Mouse (Mus musculus) layer of hippocampus, adult 2 months (tissue): ENCODE results near the gene Rrp9. TPM values are rescaled to one million over a fixed set of nuclear protein-coding genes. Genes with fewer than 3 reads are reported as not detected.

Experiments used
- DNase-seq, 2 experiments: peaks; one replicate each; pipeline ENCODE4 v3.0.0; 2022; ENCODE audit warnings: low spot score in 2 of 2
- H3K27ac ChIP-seq: fragments of 200-600 bp; 2 replicates; pipeline ENCODE4 v1.8.1; 2022
- H3K4me3 ChIP-seq: fragments of 200-600 bp; 2 replicates; pipeline ENCODE4 v1.8.1; 2022; ENCODE audit warnings: mild to moderate bottlenecking
- CTCF ChIP-seq: fragments of 200-600 bp; conservative IDR thresholded peaks from 2 replicates; pipeline ENCODE4 v1.8.1; 2022; ENCODE audit warnings: antibody characterized with exemption, mild to moderate bottlenecking, moderate library complexity
- total RNA-seq, 2 experiments: library from RNA; stranded (reverse); gene quantifications; 2 replicates each; pipeline ENCODE4 v1.2.3; 2021

Rrp9 gene
- total RNA-seq, 2 experiments from 2014 or later, result 35.4 to 36.6 TPM

- H3K4me3 ChIP-seq, result no peak overlapping the region
- no peak for TF ChIP-seq CTCF
- peak overlapping the region; percentile 77 for H3K27ac ChIP-seq
- DNase-seq, result no peak
These were observed 4.6 kb upstream of the Rrp9 start for GRCm38 (mm10) chr9:106470991-106471750.

- Histone ChIP-seq H3K4me3 (no peak overlapping the region), H3K27ac (peak overlapping the region; percentile 77)
- peak in 1 of 2 experiments; percentile 15 for DNase-seq
- no peak for TF ChIP-seq CTCF
These were observed 3.9 kb upstream of the Rrp9 start for GRCm38 (mm10) chr9:106471892-106472291.

GRCm38 (mm10) chr9:106472321-106472720 lies 3.4 kb upstream of the Rrp9 start:
- peak in 1 of 2 experiments; percentile 9 for DNase-seq
- Histone ChIP-seq H3K4me3 (no peak overlapping the region), H3K27ac (peak overlapping the region; percentile 77)
- TF ChIP-seq CTCF, result no peak

GRCm38 (mm10) chr9:106473081-106473752 lies 2.5 kb upstream of the Rrp9 start:
- peak; percentile 0 to 7 for DNase-seq
- peak overlapping the region; percentile 77; the same call in 1 of the 2 replicates for H3K27ac ChIP-seq
- TF ChIP-seq CTCF, result no peak
- no peak overlapping the region for H3K4me3 ChIP-seq

GRCm38 (mm10) chr9:106473753-106474105 lies 2.0 kb upstream of the Rrp9 start:
- H3K27ac ChIP-seq, result peak overlapping the region; percentile 63; the same call in 1 of the 2 replicates
- DNase-seq, result peak; percentile 0 to 9
- TF ChIP-seq CTCF, result no peak
- H3K4me3 ChIP-seq, result no peak overlapping the region

GRCm38 (mm10) chr9:106474456-106474855 lies 1.3 kb upstream of the Rrp9 start:
- TF ChIP-seq CTCF, result peak; percentile 80
- DNase-seq, result peak; percentile 34 to 70
- Histone ChIP-seq H3K27ac (peak overlapping the region; percentile 63), H3K4me3 (no peak overlapping the region)

- peak overlapping the region; percentile 36; the same call in 1 of the 2 replicates for H3K27ac ChIP-seq
- DNase-seq, result peak in 1 of 2 experiments; percentile 8
- TF ChIP-seq CTCF, result no peak
- H3K4me3 ChIP-seq, result no peak overlapping the region
These were observed 717 bp upstream of the Rrp9 start for GRCm38 (mm10) chr9:106475046-106475445.

- Histone ChIP-seq H3K27ac (peak overlapping the region; percentile 80), H3K4me3 (peak overlapping the region; percentile 41; the same call in 1 of the 2 replicates)
- TF ChIP-seq CTCF, result no peak
- DNase-seq, result peak in 1 of 2 experiments; percentile 21
These were observed 500 bp downstream of the Rrp9 start for GRCm38 (mm10) chr9:106476002-106476923.

- peak; percentile 98 to 100 for DNase-seq
- H3K4me3 ChIP-seq, result peak within 1 kb of the TSS; percentile 95
- peak within 1 kb of the TSS; percentile 80 for H3K27ac ChIP-seq
- peak; percentile 99 for TF ChIP-seq CTCF
These were observed 1.2 kb downstream of the Rrp9 start, which contains the start of gene Parp3 for GRCm38 (mm10) chr9:106476924-106477484. Gene Parp3 (minus strand): TSS chr9:106476949.

- TF ChIP-seq CTCF, result no peak
- peak overlapping the region; percentile 95 for H3K4me3 ChIP-seq
- peak overlapping the region; percentile 56; the same call in 1 of the 2 replicates for H3K27ac ChIP-seq
- peak in 1 of 2 experiments; percentile 8 for DNase-seq
These were observed 1.9 kb downstream of the Rrp9 start for GRCm38 (mm10) chr9:106477649-106478048.

GRCm38 (mm10) chr9:106478101-106478500 lies 2.3 kb downstream of the Rrp9 start:
- H3K27ac ChIP-seq, result no peak overlapping the region
- peak in 1 of 2 experiments; percentile 8 for DNase-seq
- TF ChIP-seq CTCF, result no peak
- H3K4me3 ChIP-seq, result peak overlapping the region; percentile 95

GRCm38 (mm10) chr9:106480541-106480940 lies 4.8 kb downstream of the Rrp9 start:
- DNase-seq, result peak in 1 of 2 experiments; percentile 9
- Histone ChIP-seq H3K27ac (no peak overlapping the region), H3K4me3 (no peak overlapping the region)
- no peak for TF ChIP-seq CTCF
